Mouse (Mus musculus) heart, embryonic 14.5 days (tissue): ENCODE results near the gene Atf4. TPM values are rescaled to one million over a fixed set of nuclear protein-coding genes. Genes with fewer than 3 reads are reported as not detected.

Experiments used
- ATAC-seq: fragments of 200-750 bp; cut with Nextera tagmentation; 2 replicates; pipeline ENCODE4 v1.8.0; 2017; ENCODE audit warnings: low read depth, moderate TSS enrichment; ENCODE audit not compliant: insufficient number of reproducible peaks, insufficient read depth, low FRiP score
- H3K27ac ChIP-seq, 2 experiments: fragments of 200-500 bp in 1 of 2; fragments of 300-500 bp in 1 of 2; sonication (generic) in 1 of 2; replicated peaks in 1 of 2; 2 replicates each; pipeline ENCODE4 v1.5.1; 2012 to 2014; ENCODE audit warnings: low read depth in 2 of 2, low read length in 2 of 2, control low read depth in 1 of 2, mild to moderate bottlenecking in 1 of 2, mixed read lengths in 1 of 2; ENCODE audit not compliant: control insufficient read depth in 1 of 2, insufficient read depth in 1 of 2
- H3K27me3 ChIP-seq: fragments of 300-500 bp; sonication (generic); 2 replicates; pipeline ENCODE4 v1.6.1; 2014; ENCODE audit warnings: mild to moderate bottlenecking, low read length, control low read depth; ENCODE audit not compliant: control insufficient read depth, insufficient read depth
- H3K36me3 ChIP-seq: fragments of 300-500 bp; sonication (generic); 2 replicates; pipeline ENCODE4 v1.6.1; 2014; ENCODE audit warnings: mild to moderate bottlenecking, control low read depth, low read length, mixed read lengths; ENCODE audit not compliant: control insufficient read depth, insufficient read depth
- H3K4me1 ChIP-seq, 2 experiments: fragments of 200-500 bp in 1 of 2; fragments of 300-500 bp in 1 of 2; sonication (generic) in 1 of 2; 2 replicates each; pipeline ENCODE4 v1.6.1; 2012 to 2014; ENCODE audit warnings: low read length in 2 of 2, control low read depth in 1 of 2, mixed read lengths in 1 of 2; ENCODE audit not compliant: control insufficient read depth in 2 of 2, insufficient read depth in 2 of 2
- H3K4me2 ChIP-seq: fragments of 300-500 bp; sonication (generic); 2 replicates; pipeline ENCODE4 v1.6.1; 2014; ENCODE audit warnings: mild to moderate bottlenecking, low read length
- H3K4me3 ChIP-seq, 2 experiments: fragments of 200-500 bp in 1 of 2; fragments of 300-500 bp in 1 of 2; sonication (generic) in 1 of 2; 2 replicates each; pipeline ENCODE4 v1.5.1; 2012 to 2014; ENCODE audit warnings: low read length in 2 of 2, mild to moderate bottlenecking in 2 of 2, control low read depth in 1 of 2, low read depth in 1 of 2, moderate library complexity in 1 of 2; ENCODE audit not compliant: control insufficient read depth in 1 of 2, insufficient read depth in 1 of 2
- H3K9ac ChIP-seq: fragments of 300-500 bp; sonication (generic); 2 replicates; pipeline ENCODE4 v1.6.1; 2014; ENCODE audit warnings: mild to moderate bottlenecking, low read length
- H3K9me3 ChIP-seq: fragments of 300-500 bp; sonication (generic); 2 replicates; pipeline ENCODE4 v1.6.1; 2016; ENCODE audit warnings: low read length, control low read depth; ENCODE audit not compliant: control insufficient read depth
- WGBS: fragments of 180-500 bp; shearing (Covaris S2); extraction: QIAGEN DNeasy Blood & Tissue Kit; methylation state at CpG from one replicate; pipeline ENCODE4 v1.1.7; 2014; 5-methylcytosine and 5-hydroxymethylcytosine counted together
- polyA plus RNA-seq: library from polyadenylated mRNA; unstranded; fragments of >200 nt; fragmentation: Nextera tagmentation; extraction: Ambion mirVana; gene quantifications from 2 replicates; pipeline ENCODE4 v1.2.1, GENCODE M21; 2014

Gene Atf4
- polyA plus RNA-seq, 1 experiment from 2014 or later, result 71.5 TPM

DNA sequence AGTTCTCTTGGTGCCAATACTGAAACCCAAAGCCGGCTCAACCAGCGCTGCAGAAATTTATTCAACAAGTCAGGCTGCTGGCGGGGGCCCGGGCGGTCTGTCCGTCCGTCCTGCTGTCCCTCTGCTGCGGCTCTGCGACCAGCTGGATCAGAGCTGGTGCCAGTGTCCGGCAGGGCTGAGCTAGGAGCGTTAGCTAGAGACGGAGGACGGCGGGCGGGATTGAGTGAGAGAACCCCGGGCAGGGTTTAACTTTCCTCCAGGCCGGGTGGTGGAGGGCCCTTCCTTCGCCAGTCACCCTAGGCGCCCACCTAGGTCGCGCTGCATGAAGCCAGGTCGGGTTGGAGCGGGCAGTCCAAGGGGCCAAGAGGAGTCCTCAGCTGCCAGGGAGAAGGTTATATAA, 33.1 kb downstream of the Atf4 start:
- H3K27me3 ChIP-seq, result peaks cover 98% of the 10 kb centered on the region
- H3K36me3 ChIP-seq, result no peaks in the 10 kb centered on the region
- no peak for ATAC-seq
- peaks cover 2 to 9% of the 10 kb centered on the region in 2 experiments; a peak in 3 of 4 replicates for H3K4me1 ChIP-seq
- peak overlapping the region in 1 of 2 experiments; percentile 43; a peak in 2 of 4 replicates for H3K4me3 ChIP-seq
- WGBS, result 3% methylated on average over 23 of the region's 23 CpGs
- no peak overlapping the region for H3K9ac ChIP-seq
- no peak overlapping the region for H3K27ac ChIP-seq
- H3K4me2 ChIP-seq, result peak overlapping the region; percentile 83
- no peaks in the 10 kb centered on the region for H3K9me3 ChIP-seq

DNA sequence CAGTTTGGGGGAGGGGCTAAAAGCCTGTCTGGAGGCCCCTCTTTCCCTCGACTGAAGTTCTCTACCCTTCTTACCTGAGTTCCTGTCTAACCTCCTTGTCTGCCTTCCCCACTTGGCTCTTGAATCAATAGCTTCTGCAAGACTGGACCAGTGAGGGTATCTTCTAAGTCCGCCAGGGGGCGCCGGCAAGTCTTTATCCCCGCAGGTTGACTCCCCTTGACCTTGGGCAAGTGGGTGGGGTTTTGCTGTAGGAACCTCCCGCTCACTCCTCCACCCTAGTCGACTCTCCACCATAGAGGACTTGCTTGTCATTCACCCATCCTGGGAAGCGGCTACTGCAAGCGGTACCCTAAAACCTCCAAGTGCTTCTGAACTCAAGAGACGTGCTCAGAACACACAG, 34.5 kb downstream of the Atf4 start:
- no peaks in the 10 kb centered on the region for H3K36me3 ChIP-seq
- H3K9me3 ChIP-seq, result no peaks in the 10 kb centered on the region
- 3% methylated on average over 10 of the region's 10 CpGs for WGBS
- H3K27ac ChIP-seq, result no peak overlapping the region
- H3K4me1 ChIP-seq, result peaks cover 2 to 9% of the 10 kb centered on the region in 2 experiments; a peak in 3 of 4 replicates
- peaks cover 86% of the 10 kb centered on the region for H3K27me3 ChIP-seq
- ATAC-seq, result no peak
- no peak overlapping the region for H3K4me2 ChIP-seq
- H3K4me3 ChIP-seq, result no peak overlapping the region
- H3K9ac ChIP-seq, result no peak overlapping the region

DNA sequence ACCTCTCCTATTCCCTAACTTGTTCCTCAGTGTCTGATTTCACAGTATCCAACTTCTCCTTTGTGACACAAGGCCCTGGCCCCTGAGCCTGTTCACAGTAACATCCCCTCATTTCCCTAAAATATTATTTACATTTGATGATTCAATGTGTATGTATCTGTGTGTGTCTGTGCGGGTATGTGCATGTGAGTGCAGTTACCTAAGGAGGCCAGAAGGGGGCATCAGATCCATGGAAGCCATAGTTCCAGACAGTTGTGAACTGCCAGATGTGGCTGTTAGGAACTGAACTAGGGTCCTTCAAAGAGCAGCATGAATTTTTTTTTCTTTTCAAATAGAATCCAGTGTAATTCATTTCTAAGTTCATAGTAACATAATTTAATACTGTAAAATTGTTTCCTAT, 42.2 kb downstream of the Atf4 start:
- Histone ChIP-seq H3K4me2 (no peak overlapping the region), H3K4me3 (no peak overlapping the region), H3K27me3 (peaks cover 15% of the 10 kb centered on the region), H3K27ac (no peak overlapping the region), H3K9me3 (no peaks in the 10 kb centered on the region), H3K36me3 (no peaks in the 10 kb centered on the region), H3K9ac (no peak overlapping the region), H3K4me1 (no peaks in the 10 kb centered on the region)
- no peak for ATAC-seq
- WGBS, result 97% methylated on average over 1 of the region's 1 CpGs

DNA sequence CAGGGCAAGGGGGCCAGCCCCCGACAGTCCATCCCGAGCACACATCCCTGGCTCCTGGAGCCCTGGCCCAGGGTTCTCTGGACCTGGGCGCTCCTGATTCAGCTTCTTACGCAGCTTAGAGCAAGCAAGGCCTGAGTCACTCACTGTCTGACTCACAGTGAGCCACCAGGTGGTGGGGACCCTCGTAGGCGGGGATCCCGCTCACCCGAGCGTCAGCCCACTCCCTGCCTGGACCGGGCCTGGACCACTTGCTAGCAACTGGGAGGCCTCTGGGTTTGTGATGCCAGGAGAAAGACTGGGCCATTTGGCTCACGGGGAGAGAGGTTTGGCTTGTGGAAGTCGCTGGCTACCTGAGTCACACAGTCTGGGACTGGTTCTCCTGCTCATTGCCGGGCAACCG, 48.8 kb downstream of the Atf4 start:
- Histone ChIP-seq H3K9me3 (no peaks in the 10 kb centered on the region), H3K9ac (no peak overlapping the region), H3K27me3 (0 out of 2 replicates have a peak, but pooled peaks cover 11% of the 10 kb centered on the region), H3K4me1 (no peaks in the 10 kb centered on the region), H3K27ac (no peak overlapping the region), H3K36me3 (no peaks in the 10 kb centered on the region), H3K4me3 (no peak overlapping the region), H3K4me2 (no peak overlapping the region)
- WGBS, result 62% methylated on average over 14 of the region's 14 CpGs
- ATAC-seq, result no peak

GRCm38 (mm10) chr15:80304188-80304587, 49.2 kb downstream of the Atf4 start:
- 83% methylated on average over 12 of the region's 12 CpGs for WGBS
- ATAC-seq, result no peak
- Histone ChIP-seq H3K27me3 (0 out of 2 replicates have a peak, but pooled peaks cover 11% of the 10 kb centered on the region), H3K4me2 (no peak overlapping the region), H3K9ac (no peak overlapping the region), H3K9me3 (no peaks in the 10 kb centered on the region), H3K27ac (no peak overlapping the region), H3K4me1 (no peaks in the 10 kb centered on the region), H3K36me3 (no peaks in the 10 kb centered on the region), H3K4me3 (no peak overlapping the region)

GRCm38 (mm10) chr15:80306146-80306545, 51.2 kb downstream of the Atf4 start:
- 24% methylated on average over 8 of the region's 8 CpGs for WGBS
- ATAC-seq, result no peak
- Histone ChIP-seq H3K9me3 (no peaks in the 10 kb centered on the region), H3K9ac (no peak overlapping the region), H3K27ac (no peak overlapping the region), H3K4me2 (no peak overlapping the region), H3K4me1 (no peaks in the 10 kb centered on the region), H3K27me3 (0 out of 2 replicates have a peak, but pooled peaks cover 11% of the 10 kb centered on the region), H3K36me3 (no peaks in the 10 kb centered on the region), H3K4me3 (no peak overlapping the region)

Other genes with a start within 250 kb of the Atf4 start
- gene Pdgfb, start 240.2 kb upstream of the Atf4 start, polyA plus RNA-seq, result 4.9 and 5.2 TPM in 2 replicates
- 40.7 and 44.5 TPM in 2 replicates for gene Syngr1, start 163.8 kb upstream of the Atf4 start, polyA plus RNA-seq
- gene Rpl3, start 163.3 kb upstream of the Atf4 start, polyA plus RNA-seq, result 763 and 822 TPM in 2 replicates
- 28.0 and 30.0 TPM in 2 replicates for gene Tab1, start 122.1 kb upstream of the Atf4 start, polyA plus RNA-seq
- gene Mgat3, start 81.5 kb upstream of the Atf4 start, polyA plus RNA-seq, result 0.78 and 1.9 TPM in 2 replicates
- 27.6 and 28.1 TPM in 2 replicates for gene Mief1, start 21.2 kb upstream of the Atf4 start, polyA plus RNA-seq
- not detected in 2 replicates for gene AC140267.1, start 19.3 kb upstream of the Atf4 start, polyA plus RNA-seq
- gene Rps19bp1, start 9.1 kb downstream of the Atf4 start, polyA plus RNA-seq, result 41.5 and 45.9 TPM in 2 replicates
- gene Cacna1i, start 32.1 kb downstream of the Atf4 start, polyA plus RNA-seq, result not detected in 2 replicates